Mouse (Mus musculus): Measurements from ENCODE around the gene Gramd4. TPM values are rescaled to one million over a fixed set of nuclear protein-coding genes. Genes with fewer than 3 reads are reported as not detected.

The Gramd4 gene
- polyA plus RNA-seq, 1 experiment from 2014 or later: 12.6 TPM

DNA sequence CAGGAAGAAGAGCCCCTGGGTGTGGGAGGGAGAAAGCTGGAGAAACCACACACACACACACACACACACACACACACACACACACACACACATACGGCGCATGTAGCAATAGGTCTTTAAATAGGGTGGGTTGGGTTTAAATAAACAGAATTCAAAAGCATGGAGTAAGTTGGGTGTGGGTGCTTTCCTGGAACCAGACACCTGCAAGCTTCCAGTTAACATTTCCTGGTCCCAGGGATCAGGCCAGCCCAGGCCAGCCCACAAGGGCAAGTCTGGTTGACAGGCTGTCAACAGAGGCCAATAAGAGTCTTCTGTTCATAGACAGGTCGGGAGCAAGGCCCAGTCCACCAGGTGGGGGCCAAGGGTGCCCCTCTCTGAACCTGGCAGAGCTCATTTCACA is 21.6 kb upstream of the Gramd4 start:
- peaks cover 11% of the 10 kb centered on the region for H3K4me1 ChIP-seq (replicated peaks; ENCODE audit: control insufficient read depth, insufficient read depth, low read length)
- H3K27me3 ChIP-seq (replicated peaks; ENCODE audit: control insufficient read depth, insufficient read depth, low read length): peaks cover 62% of the 10 kb centered on the region
- no peak for DNase-seq (ENCODE audit: low spot score)
- no peak overlapping the region for H3K4me2 ChIP-seq
- no peak for ATAC-seq (replicated peaks; ENCODE audit: low FRiP score)
- H3K36me3 ChIP-seq (ENCODE audit: control insufficient read depth, insufficient read depth, low read length): peaks cover 2% of the 10 kb centered on the region; the same call in 1 of the 2 replicates
- H3K9ac ChIP-seq (ENCODE audit: low read depth, low read length): no peak overlapping the region
- H3K27ac ChIP-seq (ENCODE audit: low read depth, low read length): no peak overlapping the region
- peaks cover 3% of the 10 kb centered on the region for H3K9me3 ChIP-seq (ENCODE audit: control insufficient read depth, low read length)
- 59% methylated on average over 3 of the region's 3 CpGs for WGBS
- no peak overlapping the region for H3K4me3 ChIP-seq (ENCODE audit: low read depth, low read length)

DNA sequence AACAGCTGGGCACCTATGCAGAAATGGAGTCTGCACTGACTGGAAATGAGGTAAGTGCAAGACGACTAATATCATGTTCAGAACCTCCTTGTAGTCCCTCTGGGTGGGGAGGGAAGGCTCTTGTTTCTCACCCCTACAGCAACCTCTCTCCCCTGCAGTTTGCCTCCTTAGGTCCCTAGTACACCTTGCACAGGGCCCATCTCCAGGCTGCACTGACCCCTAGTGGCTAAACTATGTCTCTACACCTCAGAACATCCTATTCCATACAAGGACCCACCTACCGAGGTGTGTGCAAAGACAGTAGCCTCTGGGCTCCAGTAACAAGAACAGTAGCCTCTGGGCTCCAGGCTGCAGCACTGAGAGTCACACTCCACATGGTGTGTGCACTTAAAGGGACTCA is 18.7 kb upstream of the Gramd4 start:
- Histone ChIP-seq H3K36me3 (ENCODE audit: control insufficient read depth, insufficient read depth, low read length) (no peaks in the 10 kb centered on the region), H3K27ac (ENCODE audit: low read depth, low read length) (no peak overlapping the region), H3K9me3 (ENCODE audit: control insufficient read depth, low read length) (no peaks in the 10 kb centered on the region), H3K4me3 (ENCODE audit: low read depth, low read length) (no peak overlapping the region), H3K4me1 (replicated peaks; ENCODE audit: control insufficient read depth, insufficient read depth, low read length) (peaks cover 2% of the 10 kb centered on the region), H3K4me2 (no peak overlapping the region), H3K9ac (ENCODE audit: low read depth, low read length) (no peak overlapping the region), H3K27me3 (replicated peaks; ENCODE audit: control insufficient read depth, insufficient read depth, low read length) (peaks cover 46% of the 10 kb centered on the region)
- WGBS: 0% methylated on average over 2 of the region's 2 CpGs
- peak; percentile 68 for DNase-seq (ENCODE audit: low spot score)
- ATAC-seq (replicated peaks; ENCODE audit: low FRiP score): peak; percentile 74

DNA sequence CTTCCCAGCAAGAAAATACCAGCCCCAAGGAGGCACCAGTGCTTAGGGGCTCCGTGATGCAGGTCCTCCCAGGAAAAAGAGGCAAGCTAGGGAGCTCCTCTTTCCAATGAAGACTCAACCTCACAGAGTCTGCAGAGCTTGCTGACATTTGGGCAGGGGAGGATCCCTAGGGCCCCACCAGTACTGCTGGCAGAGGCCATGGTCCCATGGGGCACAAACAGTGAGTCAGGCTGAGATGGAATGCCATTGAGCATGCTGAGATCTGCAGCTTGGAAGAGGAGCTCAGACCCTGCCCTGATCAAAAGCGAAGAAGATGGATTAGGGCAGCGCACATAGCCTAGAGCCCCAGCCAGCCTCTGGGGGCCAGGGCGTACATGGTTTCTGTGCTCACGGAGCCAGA is 16.1 kb upstream of the Gramd4 start:
- Histone ChIP-seq H3K27me3 (replicated peaks; ENCODE audit: control insufficient read depth, insufficient read depth, low read length) (peaks cover 28% of the 10 kb centered on the region), H3K4me2 (no peak overlapping the region), H3K27ac (ENCODE audit: low read depth, low read length) (no peak overlapping the region), H3K9ac (ENCODE audit: low read depth, low read length) (no peak overlapping the region), H3K4me3 (ENCODE audit: low read depth, low read length) (no peak overlapping the region), H3K36me3 (ENCODE audit: control insufficient read depth, insufficient read depth, low read length) (no peaks in the 10 kb centered on the region), H3K4me1 (replicated peaks; ENCODE audit: control insufficient read depth, insufficient read depth, low read length) (no peaks in the 10 kb centered on the region), H3K9me3 (ENCODE audit: control insufficient read depth, low read length) (no peaks in the 10 kb centered on the region)
- 85% methylated on average over 5 of the region's 5 CpGs for WGBS
- no peak for ATAC-seq (replicated peaks; ENCODE audit: low FRiP score)
- no peak for DNase-seq (ENCODE audit: low spot score)

DNA sequence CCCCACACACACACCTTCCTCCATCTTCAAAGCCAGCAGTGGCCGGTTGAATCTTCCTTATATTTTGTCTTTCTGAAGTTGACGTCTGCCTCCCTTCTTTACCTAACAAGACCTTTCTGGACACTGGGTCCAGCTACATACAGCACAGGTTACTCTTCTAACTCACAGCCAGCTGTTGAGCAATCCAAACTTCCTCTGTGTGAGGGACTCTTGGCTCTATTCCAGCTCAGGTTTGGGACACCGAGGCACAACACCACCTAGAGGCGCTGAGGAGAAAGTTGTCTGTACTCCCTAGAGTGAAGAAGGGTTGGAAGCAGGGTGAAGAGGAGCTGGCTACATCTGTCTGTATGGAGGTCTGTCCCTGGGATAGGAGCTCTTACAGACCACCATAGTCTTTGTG is 15.1 kb upstream of the Gramd4 start:
- Histone ChIP-seq H3K27me3 (replicated peaks; ENCODE audit: control insufficient read depth, insufficient read depth, low read length) (peaks cover 28% of the 10 kb centered on the region), H3K4me2 (no peak overlapping the region), H3K4me1 (replicated peaks; ENCODE audit: control insufficient read depth, insufficient read depth, low read length) (no peaks in the 10 kb centered on the region), H3K9ac (ENCODE audit: low read depth, low read length) (no peak overlapping the region), H3K27ac (ENCODE audit: low read depth, low read length) (no peak overlapping the region), H3K4me3 (ENCODE audit: low read depth, low read length) (no peak overlapping the region), H3K9me3 (ENCODE audit: control insufficient read depth, low read length) (no peaks in the 10 kb centered on the region), H3K36me3 (ENCODE audit: control insufficient read depth, insufficient read depth, low read length) (no peaks in the 10 kb centered on the region)
- ATAC-seq (replicated peaks; ENCODE audit: low FRiP score): no peak
- WGBS: 32% methylated on average over 4 of the region's 4 CpGs
- DNase-seq (ENCODE audit: low spot score): no peak

DNA sequence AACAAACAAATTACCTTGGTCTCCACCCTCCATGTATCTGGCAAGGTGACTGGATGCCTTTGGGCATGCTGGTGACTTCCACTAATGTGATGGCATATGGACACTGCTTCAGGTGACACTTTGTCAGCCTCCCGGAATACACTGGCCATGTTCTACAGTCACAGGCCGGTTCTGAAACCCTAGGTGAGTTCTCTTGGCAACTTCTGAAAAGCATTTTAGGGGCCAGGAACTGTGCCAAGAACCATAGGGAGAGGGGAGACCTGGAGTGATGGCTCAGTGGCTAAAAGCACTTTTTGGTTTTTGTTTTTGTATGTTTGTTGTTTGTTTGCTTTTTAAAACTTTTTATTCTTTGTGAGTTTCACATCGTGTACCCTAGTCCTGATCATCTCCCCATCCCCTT is 8.0 kb upstream of the Gramd4 start:
- Histone ChIP-seq H3K27me3 (replicated peaks; ENCODE audit: control insufficient read depth, insufficient read depth, low read length) (no peaks in the 10 kb centered on the region), H3K27ac (ENCODE audit: low read depth, low read length) (no peak overlapping the region), H3K4me2 (no peak overlapping the region), H3K4me3 (ENCODE audit: low read depth, low read length) (no peak overlapping the region), H3K9ac (ENCODE audit: low read depth, low read length) (no peak overlapping the region), H3K9me3 (ENCODE audit: control insufficient read depth, low read length) (no peaks in the 10 kb centered on the region), H3K36me3 (ENCODE audit: control insufficient read depth, insufficient read depth, low read length) (no peaks in the 10 kb centered on the region), H3K4me1 (replicated peaks; ENCODE audit: control insufficient read depth, insufficient read depth, low read length) (peaks cover 20% of the 10 kb centered on the region)
- ATAC-seq (replicated peaks; ENCODE audit: low FRiP score) (no peak), DNase-seq (ENCODE audit: low spot score) (no peak)
- 89% methylated on average over 3 of the region's 3 CpGs for WGBS

DNA sequence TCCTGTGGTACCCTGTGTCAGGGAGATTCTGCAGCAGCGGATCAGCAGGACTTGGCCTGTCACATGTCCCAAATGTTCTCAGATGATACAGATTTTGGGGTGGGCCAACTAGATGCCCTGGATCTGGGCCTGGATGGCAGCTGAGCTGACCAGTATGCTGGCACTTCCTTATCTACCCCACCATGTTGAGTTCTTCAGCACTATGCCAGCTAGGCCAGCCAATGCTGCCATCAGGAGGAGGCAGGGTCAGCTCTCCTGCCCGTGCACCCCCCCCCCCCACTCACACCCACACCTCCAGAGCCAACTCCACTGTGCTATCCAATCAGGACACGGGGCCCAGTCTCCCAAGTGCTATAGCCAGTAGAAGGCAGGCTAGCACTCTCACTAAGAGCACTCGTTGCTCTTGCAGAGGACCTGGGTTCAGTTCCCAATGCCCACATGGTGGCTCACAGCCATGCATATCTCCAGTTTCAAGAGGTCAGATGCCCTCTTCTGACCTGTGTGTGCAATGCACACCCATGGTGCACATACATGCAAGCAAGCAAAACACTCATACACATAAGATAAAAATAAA is 7.2 kb upstream of the Gramd4 start:
- H3K9ac ChIP-seq (ENCODE audit: low read depth, low read length): no peak overlapping the region
- ATAC-seq (replicated peaks; ENCODE audit: low FRiP score): no peak
- H3K4me3 ChIP-seq (ENCODE audit: low read depth, low read length): no peak overlapping the region
- no peaks in the 10 kb centered on the region for H3K36me3 ChIP-seq (ENCODE audit: control insufficient read depth, insufficient read depth, low read length)
- no peak for DNase-seq (ENCODE audit: low spot score)
- peak overlapping the region; percentile 52 for H3K4me2 ChIP-seq
- peak overlapping the region; percentile 47; the same call in 1 of the 2 replicates for H3K27ac ChIP-seq (ENCODE audit: low read depth, low read length)
- H3K9me3 ChIP-seq (ENCODE audit: control insufficient read depth, low read length): no peaks in the 10 kb centered on the region
- 67% methylated on average over 4 of the region's 4 CpGs for WGBS
- H3K27me3 ChIP-seq (replicated peaks; ENCODE audit: control insufficient read depth, insufficient read depth, low read length): no peaks in the 10 kb centered on the region
- H3K4me1 ChIP-seq (replicated peaks; ENCODE audit: control insufficient read depth, insufficient read depth, low read length): peaks cover 25% of the 10 kb centered on the region

DNA sequence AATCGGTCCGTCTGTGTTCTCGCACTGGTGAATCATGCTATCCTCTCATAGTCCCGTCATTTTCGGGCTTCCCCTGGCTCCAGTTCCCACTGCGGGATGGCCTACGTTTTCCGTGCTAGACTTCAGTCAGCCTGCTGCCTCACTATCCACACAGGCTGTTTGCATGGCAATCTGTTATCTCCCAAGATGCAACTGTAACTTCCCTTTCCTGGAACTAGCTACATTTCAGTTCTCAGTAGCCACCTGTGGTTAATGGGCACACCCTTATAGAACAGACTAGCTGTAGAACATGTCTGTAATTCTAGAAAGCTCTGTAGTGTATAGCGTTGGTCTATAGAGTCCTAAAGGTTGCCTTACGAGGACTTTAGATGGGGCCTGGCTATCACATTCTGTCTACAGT is 6.3 kb upstream of the Gramd4 start:
- H3K4me2 ChIP-seq: peak overlapping the region; percentile 52
- 0 out of 2 replicates have a peak overlapping the region, but pooled peaks have one; percentile 38 for H3K9ac ChIP-seq (ENCODE audit: low read depth, low read length)
- peak overlapping the region; percentile 70 for H3K27ac ChIP-seq (ENCODE audit: low read depth, low read length)
- no peak for DNase-seq (ENCODE audit: low spot score)
- no peaks in the 10 kb centered on the region for H3K27me3 ChIP-seq (replicated peaks; ENCODE audit: control insufficient read depth, insufficient read depth, low read length)
- H3K9me3 ChIP-seq (ENCODE audit: control insufficient read depth, low read length): no peaks in the 10 kb centered on the region
- H3K36me3 ChIP-seq (ENCODE audit: control insufficient read depth, insufficient read depth, low read length): no peaks in the 10 kb centered on the region
- H3K4me3 ChIP-seq (ENCODE audit: low read depth, low read length): no peak overlapping the region
- WGBS: 44% methylated on average over 10 of the region's 10 CpGs
- peaks cover 32% of the 10 kb centered on the region for H3K4me1 ChIP-seq (replicated peaks; ENCODE audit: control insufficient read depth, insufficient read depth, low read length)
- ATAC-seq (replicated peaks; ENCODE audit: low FRiP score): peak; percentile 89

DNA sequence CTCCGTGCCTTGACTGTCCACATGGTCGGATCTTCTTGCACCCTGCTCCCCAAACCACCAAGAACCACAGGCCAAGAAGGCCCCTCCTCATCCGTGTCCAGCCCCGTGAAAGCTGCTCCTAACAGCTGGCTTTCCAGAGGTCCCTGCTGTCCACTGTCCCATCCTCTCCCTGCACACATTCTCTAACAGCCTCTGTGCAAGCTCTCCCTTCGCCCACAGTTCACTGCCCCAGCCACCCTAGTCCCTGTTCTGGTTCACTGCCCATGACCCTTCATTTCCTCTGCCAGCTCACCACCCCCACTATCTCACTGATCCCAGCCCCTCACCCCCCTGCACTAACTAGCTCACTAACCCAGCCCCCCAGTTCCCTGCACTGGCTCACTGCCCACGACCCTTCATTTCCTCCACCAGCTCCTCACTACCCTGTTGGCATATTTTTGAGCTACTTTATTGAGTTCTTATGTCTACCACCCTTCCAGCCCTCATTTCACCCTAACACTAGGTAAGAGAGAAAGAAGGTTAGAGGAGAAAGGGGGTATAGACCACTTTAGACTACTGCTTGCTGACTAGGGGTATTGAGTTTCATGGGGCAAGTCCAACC is 5.5 kb upstream of the Gramd4 start:
- Histone ChIP-seq H3K9me3 (ENCODE audit: control insufficient read depth, low read length) (no peaks in the 10 kb centered on the region), H3K27ac (ENCODE audit: low read depth, low read length) (peak overlapping the region; percentile 70; the same call in 1 of the 2 replicates), H3K27me3 (replicated peaks; ENCODE audit: control insufficient read depth, insufficient read depth, low read length) (no peaks in the 10 kb centered on the region), H3K9ac (ENCODE audit: low read depth, low read length) (peak overlapping the region; percentile 38; the same call in 1 of the 2 replicates), H3K4me2 (peak overlapping the region; percentile 52; the same call in 1 of the 2 replicates), H3K4me3 (ENCODE audit: low read depth, low read length) (no peak overlapping the region), H3K4me1 (replicated peaks; ENCODE audit: control insufficient read depth, insufficient read depth, low read length) (peaks cover 35% of the 10 kb centered on the region), H3K36me3 (ENCODE audit: control insufficient read depth, insufficient read depth, low read length) (no peaks in the 10 kb centered on the region)
- DNase-seq (ENCODE audit: low spot score): no peak
- no peak for ATAC-seq (replicated peaks; ENCODE audit: low FRiP score)
- 61% methylated on average over 6 of the region's 6 CpGs for WGBS
